Mouse (Mus musculus): Measurements from ENCODE around the gene Hap1.
"Not testable (repeated sequence)": the region's sequence is repeated elsewhere in the genome, so short reads cannot be mapped to it uniquely, and the experiment has no call there.

Gene Hap1

DNA sequence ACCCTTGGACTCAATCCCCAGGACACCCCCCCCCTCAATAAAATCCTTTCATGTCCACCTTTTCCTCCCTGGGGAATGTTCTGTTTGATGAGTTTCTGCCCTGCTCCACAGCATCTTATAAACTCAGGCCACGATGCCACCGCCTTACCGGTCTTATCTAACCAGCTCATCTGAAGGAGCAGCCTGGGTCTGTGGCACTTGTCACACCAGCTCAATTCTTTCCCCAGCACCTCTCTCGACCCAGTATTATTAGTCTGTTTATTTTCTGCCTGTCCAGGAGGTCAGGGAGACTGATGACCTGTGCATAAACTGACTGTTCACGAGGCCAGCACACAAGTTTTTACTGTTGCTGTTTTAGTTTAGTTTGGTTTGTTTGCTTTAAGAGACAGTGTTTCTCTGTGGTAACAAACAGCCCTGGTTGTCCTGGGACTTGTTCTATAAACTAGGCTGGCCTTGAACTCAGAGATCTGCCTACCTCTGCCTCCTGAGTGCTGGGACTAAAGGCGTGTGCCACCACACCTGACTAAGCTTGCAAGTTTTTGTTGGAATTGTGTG, 38.0 kb downstream of the Hap1 start:
- no peak for DNase-seq

DNA sequence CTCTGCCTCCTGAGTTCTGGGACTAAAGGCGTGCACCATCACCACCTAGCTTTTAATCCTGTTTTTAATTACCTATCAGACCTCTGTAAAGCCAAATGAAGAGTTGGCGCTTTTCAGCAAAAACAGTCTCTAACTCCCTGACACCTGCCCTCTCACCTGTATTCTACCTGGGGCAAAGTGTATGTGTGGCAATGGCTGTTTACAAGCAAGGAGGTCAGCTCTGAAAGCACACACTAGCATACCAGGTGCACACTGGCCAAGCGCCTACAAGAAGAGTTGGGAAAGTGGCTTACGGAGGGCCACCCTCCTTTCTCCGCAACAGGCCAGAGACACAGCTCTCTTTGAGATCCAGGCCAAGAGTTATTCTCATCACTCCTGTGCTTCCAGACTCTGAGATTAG, 40.5 kb downstream of the Hap1 start:
- DNase-seq: no peak

DNA sequence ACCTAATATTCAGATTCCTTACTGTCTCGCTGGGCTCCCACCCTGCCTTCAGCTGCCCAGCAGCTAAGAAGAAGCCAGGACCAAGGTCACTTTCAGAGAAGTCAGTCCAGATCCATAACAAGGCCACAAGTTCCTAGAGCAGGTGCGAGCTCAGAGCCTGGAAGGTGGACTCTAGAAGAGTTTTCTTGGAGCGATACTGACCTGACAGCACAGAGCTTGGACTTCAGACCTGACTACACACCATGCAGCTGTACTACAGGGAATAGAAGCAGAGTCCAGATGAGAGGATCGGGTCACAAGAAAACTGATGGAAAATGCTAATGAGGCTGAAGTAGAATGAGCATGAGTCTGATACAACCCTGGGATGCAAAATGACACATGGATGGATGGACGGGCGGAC, 42.5 kb downstream of the Hap1 start:
- peak; percentile 33 for DNase-seq

DNA sequence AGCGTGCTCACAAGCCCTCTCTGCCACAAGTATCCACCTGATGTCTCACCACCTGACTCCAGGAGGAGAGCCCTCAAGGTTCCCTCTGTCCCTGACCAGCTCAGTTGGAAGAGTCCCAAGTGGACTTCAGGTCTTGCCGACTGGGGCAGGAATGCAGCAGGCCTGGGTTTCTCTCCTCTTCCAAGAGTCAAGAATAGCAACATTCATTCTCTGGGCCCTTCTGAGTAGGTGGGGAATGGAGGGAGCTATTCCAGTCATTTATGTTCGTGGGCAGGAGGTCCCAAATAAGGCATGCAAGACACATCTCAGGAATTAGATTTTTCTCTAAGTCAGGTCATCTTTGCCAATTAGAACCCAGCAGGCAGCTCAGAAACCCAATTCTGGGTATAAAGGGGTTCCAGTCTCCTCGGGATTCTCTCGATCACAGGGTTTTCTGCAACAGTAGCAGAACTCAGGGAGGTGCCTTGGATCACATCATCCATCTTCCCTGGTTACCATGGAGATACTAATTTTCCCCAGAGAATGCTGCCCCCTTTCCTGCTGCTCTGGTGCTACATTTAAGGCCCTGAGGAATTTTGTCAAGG, 43.7 kb downstream of the Hap1 start:
- peak; percentile 63 for DNase-seq

DNA sequence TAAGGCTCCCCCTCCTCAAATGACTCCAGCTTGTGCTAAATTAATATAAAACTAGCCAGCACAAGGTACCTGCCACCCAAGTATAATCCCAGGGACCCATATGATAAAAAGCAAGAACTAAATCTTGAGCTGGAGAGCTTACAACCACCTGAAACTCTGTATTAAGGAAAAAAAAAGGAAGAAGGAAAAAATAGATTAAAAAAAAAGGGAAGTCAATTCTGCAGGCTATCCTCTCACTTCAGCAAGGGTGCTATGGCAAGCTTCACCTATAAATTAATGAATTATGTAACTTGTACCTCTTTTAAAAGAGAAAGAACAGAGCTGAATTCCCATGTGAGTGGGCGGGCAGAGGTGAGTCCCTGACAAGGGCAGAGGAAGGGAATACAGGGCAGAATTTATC, 44.3 kb downstream of the Hap1 start:
- DNase-seq: no peak

DNA sequence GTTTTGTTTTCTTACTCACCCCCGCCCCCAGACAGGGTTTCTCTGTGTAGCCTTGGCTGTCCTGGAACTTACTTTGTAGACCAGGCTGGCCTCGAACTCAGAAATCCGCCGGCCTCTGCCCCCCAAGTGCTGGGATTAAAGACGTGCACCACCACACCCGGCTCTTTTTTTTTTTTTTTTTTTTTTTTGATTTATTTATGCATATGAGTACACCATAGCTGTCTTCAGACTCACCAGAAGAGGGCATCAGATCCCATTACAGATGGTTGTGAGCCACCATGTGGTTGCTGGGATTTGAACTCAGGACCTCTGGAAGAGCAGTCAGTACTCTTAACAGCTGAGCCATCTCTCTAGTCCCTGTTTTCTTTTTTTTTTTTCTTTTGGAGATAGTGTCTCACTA, 47.3 kb downstream of the Hap1 start:
- DNase-seq: not testable (repeated sequence)

DNA sequence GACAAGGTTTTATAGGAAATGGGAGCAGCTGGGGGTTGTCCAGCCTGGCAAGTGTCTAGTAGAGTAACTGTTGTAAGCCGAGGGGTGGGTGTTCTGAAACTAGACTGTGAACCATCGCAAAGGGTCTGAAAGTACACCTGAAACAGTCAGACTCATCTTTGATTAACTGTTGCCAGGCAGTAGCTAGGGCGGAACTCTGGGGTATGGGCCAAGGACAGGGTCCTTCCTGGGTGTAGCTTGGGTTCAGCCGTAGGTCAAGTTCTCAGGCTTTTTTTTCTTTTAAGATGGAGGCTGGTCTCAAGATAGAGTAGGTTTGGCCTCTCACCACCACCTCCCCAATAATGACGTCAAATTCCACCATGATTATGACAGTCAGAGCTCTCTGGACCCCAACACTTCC, 48.0 kb downstream of the Hap1 start:
- DNase-seq: no peak

DNA sequence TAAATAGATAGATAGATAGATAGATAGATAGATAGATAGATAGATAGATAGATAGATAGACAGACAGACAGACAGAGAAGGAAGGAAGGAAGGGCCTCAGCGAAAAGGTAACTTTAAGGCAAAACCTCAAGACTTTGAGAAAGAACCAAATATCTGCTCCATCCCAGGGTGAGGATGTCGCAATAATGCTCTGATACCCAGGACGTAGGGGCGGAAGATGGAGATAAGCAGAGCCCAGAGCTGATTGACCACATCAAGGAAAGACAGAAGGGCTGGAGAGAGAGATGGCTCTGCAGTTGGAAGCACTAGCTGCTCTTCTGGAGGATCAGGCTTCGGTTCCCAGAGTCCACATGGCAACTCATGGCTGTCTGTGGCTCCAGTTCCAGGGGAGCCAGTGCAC, 54.6 kb downstream of the Hap1 start:
- DNase-seq: no peak

DNA sequence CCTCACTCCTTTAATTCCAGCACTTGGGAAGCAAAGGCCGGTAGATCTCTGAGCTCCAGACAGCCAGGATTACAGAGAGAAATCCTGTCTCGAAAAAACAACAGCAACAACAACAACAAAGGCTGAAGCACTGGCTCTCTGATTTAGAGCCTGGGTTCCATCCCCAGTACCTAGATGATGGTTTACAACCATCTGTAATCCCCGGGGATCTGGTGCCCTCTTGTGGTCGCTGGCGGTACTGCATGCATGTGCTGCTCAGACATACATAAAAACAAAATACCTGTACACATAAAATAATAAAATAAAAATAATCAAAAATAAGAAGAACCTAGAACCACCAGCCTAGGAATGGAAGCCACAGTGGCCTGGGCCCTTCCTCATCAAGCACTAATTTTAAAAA, 55.6 kb downstream of the Hap1 start:
- peak; percentile 74 for DNase-seq

DNA sequence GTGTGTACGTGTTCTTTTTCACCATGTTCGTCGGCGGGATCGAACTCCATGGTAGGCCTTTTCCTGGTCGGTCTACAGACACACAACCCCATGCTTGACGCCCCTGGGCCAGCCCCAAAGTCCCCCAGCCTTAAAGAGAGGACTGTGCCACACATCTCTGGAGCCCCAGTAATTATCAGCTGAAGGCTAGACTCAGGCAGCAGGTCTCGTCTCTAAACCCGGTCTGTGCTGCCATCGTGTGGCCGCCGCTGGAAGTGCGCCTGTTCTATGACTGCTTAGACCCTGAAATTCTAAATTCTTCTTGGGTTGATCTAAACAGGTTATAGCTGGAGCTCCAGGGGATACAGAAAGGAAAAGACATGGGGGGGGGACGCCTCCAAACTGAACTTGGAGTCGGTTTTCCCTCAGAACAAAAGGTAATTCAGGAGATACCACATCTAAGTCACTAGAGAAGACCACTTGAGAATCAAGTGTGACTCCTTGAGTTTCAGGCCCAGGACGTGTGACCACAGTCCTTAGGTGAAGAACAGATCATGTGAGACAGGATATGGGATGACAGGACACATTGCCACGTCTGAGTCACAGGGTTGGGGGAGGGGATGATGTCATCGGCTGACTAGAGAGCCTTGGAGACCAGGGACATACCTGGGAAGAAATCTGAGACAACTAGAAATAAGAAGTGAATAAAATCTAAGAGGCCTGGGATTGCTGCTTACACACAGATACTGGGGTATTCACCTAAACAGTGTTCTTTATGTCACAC, 57.5 kb downstream of the Hap1 start:
- DNase-seq: peak; percentile 88

DNA sequence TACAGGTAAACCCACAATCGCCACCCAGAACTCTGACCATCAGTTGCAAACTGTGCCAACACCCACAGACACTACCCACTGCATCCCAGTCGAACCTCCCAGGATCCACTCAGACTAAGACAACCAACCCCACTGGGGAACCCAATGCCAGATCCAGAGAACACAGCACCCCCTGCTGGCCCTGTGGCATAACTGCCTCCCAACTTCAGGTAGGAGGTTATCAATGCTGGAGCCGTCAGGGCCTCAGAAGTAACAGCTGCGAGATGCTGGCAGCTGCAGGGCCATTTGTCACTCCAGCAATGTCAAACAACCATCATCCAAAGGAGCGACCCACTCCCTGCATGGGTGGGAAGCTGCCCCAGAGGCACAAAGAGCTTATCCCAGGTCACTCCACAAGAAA, 58.1 kb downstream of the Hap1 start:
- no peak for DNase-seq
